9 mouse cellular contexts compared by ENCODE assay signal in the genomic region with DNA sequence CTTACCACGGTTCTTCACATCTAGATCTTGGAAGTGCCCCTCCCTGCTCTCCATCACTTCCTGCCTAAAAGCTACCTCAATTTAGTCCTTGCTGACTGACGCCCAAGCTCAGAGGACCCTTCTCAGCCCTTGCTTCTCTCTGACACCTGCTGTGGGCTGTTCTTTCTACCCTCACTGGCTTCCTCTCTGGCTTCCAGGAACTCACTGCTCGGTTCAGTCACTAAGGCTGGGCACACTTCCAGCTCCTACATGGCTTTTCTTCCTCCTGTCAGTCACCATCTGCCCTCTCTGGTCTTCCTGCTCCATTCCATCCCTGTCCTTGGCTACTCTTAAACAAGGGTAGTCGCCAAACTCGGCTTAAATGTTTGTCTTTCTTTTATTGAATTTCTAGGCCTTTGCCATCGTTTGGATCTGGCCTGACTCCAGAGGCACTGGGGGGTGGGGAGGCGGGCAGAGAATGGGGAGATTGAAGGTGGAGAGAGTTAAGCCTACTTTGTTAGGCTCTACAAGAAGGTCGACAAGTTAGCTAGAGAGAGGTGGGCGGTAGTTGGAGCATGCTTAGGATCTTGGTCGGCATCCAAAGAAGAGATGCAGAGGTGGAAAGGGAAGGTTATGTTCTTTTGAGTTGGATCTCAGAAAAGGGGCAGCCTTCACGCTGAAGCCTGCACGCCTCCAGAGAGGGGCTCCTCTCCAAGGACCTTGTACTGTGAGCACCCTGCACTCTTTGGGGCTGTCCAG. TPM values are rescaled to one million over a fixed set of nuclear protein-coding genes. Genes with fewer than 3 reads are reported as not detected.
DNase-seq lines count a peak whose midpoint lies in the region; ATAC-seq and TF ChIP-seq lines count a peak whose summit lies in the region.
"Had no signal": no experiment of that assay in that cellular context is flagged by ENCODE, and none has a peak within 500 bp of the region (broad histone marks: within the 10 kb centered on the region; RNA-seq: fewer than 3 reads in every experiment).

No protein-coding gene starts in this region.

- no peaks in the 10 kb centered on the region for H3K9me3 ChIP-seq in midbrain, postnatal 0 days (ENCODE audit: low read length)
- no peaks in the 10 kb centered on the region for H3K9me3 ChIP-seq in midbrain, embryonic 10.5 days (replicated peaks)
- no peaks in the 10 kb centered on the region for H3K9me3 ChIP-seq in heart, embryonic 13.5 days
- H3K9me3 ChIP-seq in liver, embryonic 13.5 days (replicated peaks), result no peaks in the 10 kb centered on the region
- H3K9me3 ChIP-seq in forebrain, embryonic 13.5 days (replicated peaks), result no peaks in the 10 kb centered on the region
- H3K9me3 ChIP-seq: limb, embryonic 12.5 days had no signal

- no peaks in the 10 kb centered on the region for H3K36me3 ChIP-seq in midbrain, postnatal 0 days (ENCODE audit: insufficient read depth, low read length)
- no peaks in the 10 kb centered on the region for H3K36me3 ChIP-seq in midbrain, embryonic 10.5 days
- H3K36me3 ChIP-seq in heart, embryonic 13.5 days, result no peaks in the 10 kb centered on the region
- no peaks in the 10 kb centered on the region for H3K36me3 ChIP-seq in liver, embryonic 13.5 days
- H3K36me3 ChIP-seq in forebrain, embryonic 13.5 days (ENCODE audit: poor library complexity, severe bottlenecking), result no peaks in the 10 kb centered on the region
- H3K36me3 ChIP-seq: limb, embryonic 12.5 days had no signal

- WGBS in cerebellum, adult 2 months, result 9% methylated on average over 12 of the region's 12 CpGs
- 72% methylated on average over 12 of the region's 12 CpGs for WGBS in midbrain, postnatal 0 days
- WGBS in midbrain, embryonic 10.5 days, result 84% methylated on average over 12 of the region's 12 CpGs
- WGBS in heart, embryonic 13.5 days, result 48% methylated on average over 12 of the region's 12 CpGs
- 38% methylated on average over 12 of the region's 12 CpGs for WGBS in liver, embryonic 13.5 days (ENCODE audit: insufficient replicate concordance)
- 72% methylated on average over 12 of the region's 12 CpGs for WGBS in forebrain, embryonic 13.5 days

- no peak overlapping the region for H3K4me2 ChIP-seq in midbrain, postnatal 0 days (ENCODE audit: low read depth, low read length, poor library complexity, severe bottlenecking)
- peak overlapping the region; percentile 42 for H3K4me2 ChIP-seq in heart, embryonic 13.5 days
- H3K4me2 ChIP-seq in liver, embryonic 13.5 days, result peak overlapping the region; percentile 49
- no peak overlapping the region for H3K4me2 ChIP-seq in forebrain, embryonic 13.5 days
- H3K4me2 ChIP-seq: limb, embryonic 12.5 days had no signal

- no peak overlapping the region for H3K4me3 ChIP-seq in cerebellum, adult 2 months (replicated peaks; ENCODE audit: insufficient read depth, low read depth, low read length)
- no peak overlapping the region for H3K4me3 ChIP-seq in midbrain, postnatal 0 days (ENCODE audit: low read depth, low read length)
- no peak overlapping the region for H3K4me3 ChIP-seq in midbrain, embryonic 10.5 days
- no peak overlapping the region for H3K4me3 ChIP-seq in heart, embryonic 13.5 days
- no peak overlapping the region for H3K4me3 ChIP-seq in liver, embryonic 13.5 days (replicated peaks)
- no peak overlapping the region for H3K4me3 ChIP-seq in forebrain, embryonic 13.5 days
- H3K4me3 ChIP-seq: limb, embryonic 12.5 days had no signal

- no peak overlapping the region for H3K9ac ChIP-seq in midbrain, postnatal 0 days (replicated peaks; ENCODE audit: low read length, poor library complexity, severe bottlenecking)
- no peak overlapping the region for H3K9ac ChIP-seq in heart, embryonic 13.5 days
- peak overlapping the region; percentile 57; the same call in 1 of the 2 replicates for H3K9ac ChIP-seq in liver, embryonic 13.5 days
- no peak overlapping the region for H3K9ac ChIP-seq in forebrain, embryonic 13.5 days
- H3K9ac ChIP-seq: limb, embryonic 12.5 days had no signal

- no peak overlapping the region for H3K27ac ChIP-seq in cerebellum, adult 2 months (ENCODE audit: insufficient read depth, low read length)
- no peak overlapping the region for H3K27ac ChIP-seq in midbrain, postnatal 0 days (ENCODE audit: low read depth, low read length)
- H3K27ac ChIP-seq in midbrain, embryonic 10.5 days (replicated peaks), result no peak overlapping the region
- H3K27ac ChIP-seq in heart, embryonic 13.5 days (replicated peaks), result peak overlapping the region; percentile 29
- H3K27ac ChIP-seq in liver, embryonic 13.5 days, result peak overlapping the region; percentile 87
- no peak overlapping the region for H3K27ac ChIP-seq in forebrain, embryonic 13.5 days
- H3K27ac ChIP-seq: limb, embryonic 12.5 days had no signal

- ATAC-seq in midbrain, postnatal 0 days (ENCODE audit: low FRiP score), result no peak
- ATAC-seq in heart, embryonic 13.5 days (ENCODE audit: extremely low read depth, insufficient number of reproducible peaks, low FRiP score, low TSS enrichment), result 0 out of 2 replicates have a peak, but pooled peaks have one; percentile 37
- no peak; the same call in 1 of the 2 replicates for ATAC-seq in liver, embryonic 13.5 days (ENCODE audit: low read depth)
- no peak for ATAC-seq in forebrain, embryonic 13.5 days

- H3K27me3 ChIP-seq in cerebellum, adult 2 months (ENCODE audit: control insufficient read depth, insufficient read depth, low read length), result no peaks in the 10 kb centered on the region
- no peaks in the 10 kb centered on the region for H3K27me3 ChIP-seq in midbrain, postnatal 0 days (ENCODE audit: insufficient read depth, low read length)
- no peaks in the 10 kb centered on the region for H3K27me3 ChIP-seq in midbrain, embryonic 10.5 days (ENCODE audit: low read depth, poor library complexity, severe bottlenecking)
- H3K27me3 ChIP-seq in heart, embryonic 13.5 days (replicated peaks), result peaks cover 28% of the 10 kb centered on the region
- no peaks in the 10 kb centered on the region for H3K27me3 ChIP-seq in liver, embryonic 13.5 days
- H3K27me3 ChIP-seq in forebrain, embryonic 13.5 days, result no peaks in the 10 kb centered on the region
- H3K27me3 ChIP-seq: limb, embryonic 12.5 days had no signal

- H3K4me1 ChIP-seq in cerebellum, adult 2 months (ENCODE audit: control insufficient read depth, insufficient read depth, low read length), result no peaks in the 10 kb centered on the region; the same call in none of the 2 replicates
- H3K4me1 ChIP-seq in midbrain, postnatal 0 days (ENCODE audit: insufficient read depth, low read length), result no peaks in the 10 kb centered on the region
- peaks cover 3% of the 10 kb centered on the region for H3K4me1 ChIP-seq in midbrain, embryonic 10.5 days
- H3K4me1 ChIP-seq in heart, embryonic 13.5 days, result peaks cover 27% of the 10 kb centered on the region
- H3K4me1 ChIP-seq in liver, embryonic 13.5 days (replicated peaks), result peaks cover 97% of the 10 kb centered on the region
- no peaks in the 10 kb centered on the region for H3K4me1 ChIP-seq in forebrain, embryonic 13.5 days
- H3K4me1 ChIP-seq: limb, embryonic 12.5 days had no signal

- TF ChIP-seq POLR2A in cerebellum, adult 2 months (IDR thresholded peaks at IDR 0.05; ENCODE audit: borderline replicate concordance, insufficient read depth, low read length), result no peak

- DNase-seq in cerebellum, adult 2 months, result peak; percentile 24 to 45
- no peak for DNase-seq in cerebellum, adult 8-10 months
- peak; percentile 60 for DNase-seq in midbrain, postnatal 0 days (ENCODE audit: low spot score)
- DNase-seq in midbrain, embryonic 10.5 days (ENCODE audit: low spot score), result no peak
- no peak for DNase-seq in liver, embryonic 13.5 days
- peak; percentile 50 for DNase-seq in thymus, postnatal 14 days

- no peak for TF ChIP-seq CTCF in cerebellum, adult 2 months (IDR thresholded peaks at IDR 0.05; ENCODE audit: borderline replicate concordance, insufficient read depth, low read depth, low read length)
- TF ChIP-seq CTCF in midbrain, postnatal 0 days (IDR thresholded peaks at IDR 0.05), result no peak

RNA-seq across cellular contexts. Expression of gene Coq2, which starts 31.5 kb away (rescaled TPM):
- polyA plus RNA-seq in cerebellum, adult 2 months (2012; rRNA removed), result 108 and 112 TPM in 2 replicates
- total RNA-seq in midbrain, postnatal 0 days (2014; rRNA removed), result 96.0 and 143 TPM in 2 replicates
- polyA plus RNA-seq in midbrain, postnatal 0 days (2015; fragmentation: Nextera tagmentation; extraction: Ambion mirVana), result 68.2 and 69.4 TPM in 2 replicates
- 54.9 and 58.2 TPM in 2 replicates for polyA plus RNA-seq in midbrain, embryonic 10.5 days (2016; fragmentation: Nextera tagmentation; extraction: Ambion mirVana)
- polyA plus RNA-seq in heart, embryonic 13.5 days (2015; fragmentation: Nextera tagmentation; extraction: Ambion mirVana), result 60.5 and 67.9 TPM in 2 replicates
- 28.9 and 30.2 TPM in 2 replicates for polyA plus RNA-seq in liver, embryonic 13.5 days (2015; fragmentation: Nextera tagmentation; extraction: Ambion mirVana)
- polyA plus RNA-seq in forebrain, embryonic 13.5 days (2015; fragmentation: Nextera tagmentation; extraction: Ambion mirVana), result 42.7 and 43.6 TPM in 2 replicates

Comparison
In these comparisons a context has a peak if more than half of its experiments do, and no peak if none do; other contexts are left out.
1. DNase-seq: peak in cerebellum, adult 2 months (2 of 2), midbrain, postnatal 0 days (single experiment) and thymus, postnatal 14 days (single experiment); none in cerebellum, adult 8-10 months (single experiment), midbrain, embryonic 10.5 days (single experiment) and liver, embryonic 13.5 days (single experiment).
2. H3K27ac ChIP-seq: peak in heart, embryonic 13.5 days (single experiment) and liver, embryonic 13.5 days (single experiment); none in cerebellum, adult 2 months (single experiment), midbrain, postnatal 0 days (single experiment), midbrain, embryonic 10.5 days (single experiment) and forebrain, embryonic 13.5 days (single experiment).
3. H3K4me2 ChIP-seq: peak in heart, embryonic 13.5 days (single experiment) and liver, embryonic 13.5 days (single experiment); none in midbrain, postnatal 0 days (single experiment) and forebrain, embryonic 13.5 days (single experiment).